Comparison of ENCODE assay signal across 9 mouse cellular contexts in the genomic region with DNA sequence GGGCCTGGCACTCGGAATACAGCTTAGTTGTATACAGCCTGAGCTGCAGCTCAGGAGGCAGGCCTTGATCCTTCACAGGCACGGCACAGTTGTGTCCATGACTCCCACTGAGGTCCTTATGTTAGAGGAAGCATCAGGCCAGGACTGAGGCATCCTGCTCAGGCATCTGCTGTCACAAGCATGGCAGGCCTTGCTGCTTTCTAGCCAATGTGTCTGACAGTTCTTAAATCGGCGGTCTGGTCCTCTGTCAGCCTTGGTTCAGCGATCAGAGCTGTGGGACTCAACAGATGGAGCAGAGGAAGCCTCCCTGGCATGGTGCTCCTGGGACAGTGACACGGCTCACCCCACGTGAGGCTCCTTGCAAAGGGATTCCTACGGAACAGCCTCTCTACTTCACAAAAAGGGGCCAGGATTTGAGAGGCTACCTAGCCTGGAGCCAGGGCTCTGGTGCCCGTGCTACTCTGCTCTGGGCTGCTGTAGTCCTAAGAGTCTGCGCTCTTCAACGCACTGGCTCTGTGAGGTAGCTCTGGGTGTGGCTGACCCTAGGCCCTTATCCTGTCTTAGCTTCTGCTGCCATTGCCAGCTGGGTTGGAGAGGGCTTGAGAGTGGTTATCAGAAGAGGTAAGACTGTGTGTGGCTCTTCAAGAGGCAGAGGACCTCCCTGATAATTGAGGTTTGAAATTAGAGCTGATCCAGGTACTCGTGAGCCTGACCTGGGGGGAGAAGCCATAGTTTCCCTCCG. TPM values are rescaled to one million over a fixed set of nuclear protein-coding genes. Genes with fewer than 3 reads are reported as not detected.
DNase-seq lines count a peak whose midpoint lies in the region; ATAC-seq lines count a peak whose summit lies in the region.
"Had no signal": no experiment of that assay in that cellular context is flagged by ENCODE, and none has a peak within 500 bp of the region (broad histone marks: within the 10 kb centered on the region; RNA-seq: fewer than 3 reads in every experiment).

No protein-coding gene starts in this region.

- no peaks in the 10 kb centered on the region for H3K27me3 ChIP-seq in forebrain, embryonic 16.5 days (replicated peaks; ENCODE audit: control insufficient read depth, insufficient read depth, low read length)
- no peaks in the 10 kb centered on the region for H3K27me3 ChIP-seq in forebrain, embryonic 12.5 days
- H3K27me3 ChIP-seq in liver, embryonic 12.5 days (replicated peaks) = no peaks in the 10 kb centered on the region
- H3K27me3 ChIP-seq: embryonic facial prominence, embryonic 15.5 days had no signal

- intact Hi-C loops in left cerebral cortex, postnatal 36 days (cut with DNase I) = no loop called here

- H3K4me3 ChIP-seq in forebrain, embryonic 16.5 days (replicated peaks; ENCODE audit: low read length) = no peak overlapping the region
- no peak overlapping the region for H3K4me3 ChIP-seq in forebrain, embryonic 12.5 days (replicated peaks)
- H3K4me3 ChIP-seq in liver, embryonic 12.5 days = peak overlapping the region; percentile 56
- H3K4me3 ChIP-seq: embryonic facial prominence, embryonic 15.5 days had no signal

- H3K9ac ChIP-seq in forebrain, embryonic 16.5 days (replicated peaks; ENCODE audit: low read depth, low read length) = no peak overlapping the region
- H3K9ac ChIP-seq in forebrain, embryonic 12.5 days = no peak overlapping the region
- peak overlapping the region; percentile 81 for H3K9ac ChIP-seq in liver, embryonic 12.5 days
- H3K9ac ChIP-seq: embryonic facial prominence, embryonic 15.5 days had no signal

- H3K9me3 ChIP-seq in forebrain, embryonic 16.5 days (ENCODE audit: control insufficient read depth, low read length) = no peaks in the 10 kb centered on the region
- no peaks in the 10 kb centered on the region for H3K9me3 ChIP-seq in forebrain, embryonic 12.5 days
- H3K9me3 ChIP-seq in liver, embryonic 12.5 days (replicated peaks) = no peaks in the 10 kb centered on the region
- H3K9me3 ChIP-seq: embryonic facial prominence, embryonic 15.5 days had no signal

- 91% methylated on average over 13 of the region's 13 CpGs for WGBS in forebrain, embryonic 16.5 days
- 93% methylated on average over 13 of the region's 13 CpGs for WGBS in forebrain, embryonic 12.5 days
- 49% methylated on average over 13 of the region's 13 CpGs for whole genome bisulfite sequencing in liver, embryonic 12.5 days (ENCODE audit: insufficient replicate concordance)

- peak; percentile 64 for DNase-seq in spleen, adult 12 weeks (ENCODE audit: low spot score)
- no peak for DNase-seq in spleen, adult 18-20 months
- DNase-seq in adrenal gland, adult (ENCODE audit: inconsistent age in 2 of 2, low spot score in 1 of 2) = no peak
- DNase-seq in left cerebral cortex, postnatal 36 days (ENCODE audit: low spot score in 2 of 2) = no peak
- no peak for DNase-seq in frontal cortex, postnatal 36 days (ENCODE audit: low spot score in 2 of 2)

- no peak overlapping the region for H3K4me2 ChIP-seq in forebrain, embryonic 16.5 days (ENCODE audit: low read length)
- H3K4me2 ChIP-seq in forebrain, embryonic 12.5 days = no peak overlapping the region
- H3K4me2 ChIP-seq in liver, embryonic 12.5 days = peak overlapping the region; percentile 73
- H3K4me2 ChIP-seq: embryonic facial prominence, embryonic 15.5 days had no signal

- H3K36me3 ChIP-seq in forebrain, embryonic 16.5 days (ENCODE audit: control insufficient read depth, insufficient read depth) = peaks cover 48% of the 10 kb centered on the region
- H3K36me3 ChIP-seq in forebrain, embryonic 12.5 days (replicated peaks) = peaks cover 98% of the 10 kb centered on the region
- peaks cover 100% of the 10 kb centered on the region for H3K36me3 ChIP-seq in liver, embryonic 12.5 days

- no peak overlapping the region for H3K27ac ChIP-seq in forebrain, embryonic 16.5 days (ENCODE audit: low read length)
- H3K27ac ChIP-seq in forebrain, embryonic 12.5 days = no peak overlapping the region
- H3K27ac ChIP-seq in liver, embryonic 12.5 days = peak overlapping the region; percentile 98
- H3K27ac ChIP-seq: embryonic facial prominence, embryonic 15.5 days had no signal

- ATAC-seq in forebrain, embryonic 16.5 days = peak; percentile 28; the same call in 1 of the 2 replicates
- no peak for ATAC-seq in forebrain, embryonic 12.5 days (ENCODE audit: low FRiP score)
- peak; percentile 100 for ATAC-seq in liver, embryonic 12.5 days

- no peaks in the 10 kb centered on the region for H3K4me1 ChIP-seq in forebrain, embryonic 16.5 days (replicated peaks; ENCODE audit: control insufficient read depth, insufficient read depth, low read length)
- H3K4me1 ChIP-seq in forebrain, embryonic 12.5 days = no peaks in the 10 kb centered on the region
- peaks cover 89% of the 10 kb centered on the region for H3K4me1 ChIP-seq in liver, embryonic 12.5 days
- H3K4me1 ChIP-seq: embryonic facial prominence, embryonic 15.5 days had no signal

RNA-seq across cellular contexts. Expression of a gene that starts 22.3 kb away (rescaled TPM):
- polyA plus RNA-seq in forebrain, embryonic 16.5 days (2015; fragmentation: Nextera tagmentation; extraction: Ambion mirVana) = 7.1 and 8.5 TPM in 2 replicates
- polyA plus RNA-seq in forebrain, embryonic 12.5 days (2016; fragmentation: Nextera tagmentation; extraction: Ambion mirVana) = 14.4 and 16.2 TPM in 2 replicates
- 67.4 and 68.8 TPM in 2 replicates for polyA plus RNA-seq in liver, embryonic 12.5 days (2016; fragmentation: Nextera tagmentation; extraction: Ambion mirVana)
- 10 to 100 TPM; 44.2 to 54.7 TPM for total RNA-seq in left cerebral cortex, postnatal 36 days (2021)

RNA-seq across cellular contexts. Expression of a gene that starts 35.0 kb away (rescaled TPM):
- polyA plus RNA-seq in forebrain, embryonic 16.5 days (2015; fragmentation: Nextera tagmentation; extraction: Ambion mirVana) = not detected in 2 replicates
- not detected in 2 replicates for polyA plus RNA-seq in forebrain, embryonic 12.5 days (2016; fragmentation: Nextera tagmentation; extraction: Ambion mirVana)
- polyA plus RNA-seq in liver, embryonic 12.5 days (2016; fragmentation: Nextera tagmentation; extraction: Ambion mirVana) = not detected in 2 replicates
- 1 to 10 TPM in 1 of 2 experiments, under 1 TPM in 1; 0.66 to 1.4 TPM for total RNA-seq in left cerebral cortex, postnatal 36 days (2021)

RNA-seq across cellular contexts. Expression of a gene that starts 54.1 kb away (rescaled TPM):
- 0.47 and 1.1 TPM in 2 replicates for polyA plus RNA-seq in forebrain, embryonic 16.5 days (2015; fragmentation: Nextera tagmentation; extraction: Ambion mirVana)
- 2.5 and 5.3 TPM in 2 replicates for polyA plus RNA-seq in forebrain, embryonic 12.5 days (2016; fragmentation: Nextera tagmentation; extraction: Ambion mirVana)
- 2.3 and 2.5 TPM in 2 replicates for polyA plus RNA-seq in liver, embryonic 12.5 days (2016; fragmentation: Nextera tagmentation; extraction: Ambion mirVana)
- total RNA-seq in left cerebral cortex, postnatal 36 days (2021) = 1 to 10 TPM; 1.1 to 1.5 TPM
